Mouse (Mus musculus): ENCODE results near the gene Il11ra1.

DNA sequence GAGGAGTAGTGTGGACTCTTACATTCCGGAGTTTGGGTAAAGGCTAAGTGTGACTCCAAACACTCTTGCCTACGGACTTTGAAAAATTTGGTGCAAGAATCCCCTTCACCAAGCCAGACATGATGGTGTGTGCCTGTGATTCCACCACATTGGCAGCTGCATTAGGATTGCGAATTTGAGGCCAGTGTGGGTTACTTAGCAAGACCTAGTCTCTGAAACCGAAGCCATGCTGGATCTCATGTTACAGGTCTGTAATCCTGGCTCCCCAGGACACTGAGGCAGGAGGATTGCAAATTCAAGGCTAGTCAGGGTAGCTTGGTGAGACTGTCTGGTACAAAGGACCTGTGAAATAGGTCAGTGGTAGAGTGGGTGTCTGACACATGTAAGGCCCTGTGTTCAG is 58.9 kb downstream of the Il11ra1 start:
- no peak for TF ChIP-seq EP300 (IDR thresholded peaks at IDR 0.05; ENCODE audit: insufficient read depth, low read depth, low read length)
- TF ChIP-seq CTCF (IDR thresholded peaks at IDR 0.05) = no peak

All from heart, adult 2 months (tissue).